Mouse (Mus musculus) ES-E14 (cell line): ENCODE measurements at regions not wholly inside any gene's neighbourhood (a gene's known extent, or its start where the extent isn't known, plus 50 kb on each side); places are given as distances from the start of the nearest gene placed in this dataset.

ENCODE experiments used
- DNase-seq: peaks from one replicate; pipeline ENCODE4 v3.0.0-alpha.2; 2013; ENCODE audit warnings: low read depth, low spot score
- H3K27ac ChIP-seq: 2 replicates; pipeline ENCODE4 v1.5.1; 2012; ENCODE audit warnings: low read depth, mild to moderate bottlenecking, low read length, moderate library complexity, mixed read lengths; ENCODE audit not compliant: poor library complexity, insufficient read depth, severe bottlenecking
- H3K36me3 ChIP-seq: 2 replicates; pipeline ENCODE4 v1.6.1; 2012; ENCODE audit warnings: mild to moderate bottlenecking, low read length, moderate library complexity, mixed read lengths; ENCODE audit not compliant: control insufficient read depth, poor library complexity, insufficient read depth, severe bottlenecking
- H3K4me1 ChIP-seq, 2 experiments: fragments of 150-350 bp in 1 of 2; sonication (generic) in 1 of 2; 2 replicates each; pipeline ENCODE4 v1.6.1; 2012; ENCODE audit warnings: low read length in 2 of 2, mild to moderate bottlenecking in 1 of 2, mixed read lengths in 1 of 2; ENCODE audit not compliant: control insufficient read depth in 2 of 2, insufficient read depth in 2 of 2, poor library complexity in 1 of 2
- H3K4me3 ChIP-seq, 2 experiments: fragments of 150-350 bp in 1 of 2; sonication (generic) in 1 of 2; 2 replicates each; pipeline ENCODE4 v1.5.1; 2012; ENCODE audit warnings: low read length in 2 of 2, low read depth in 1 of 2, mild to moderate bottlenecking in 1 of 2, mixed read lengths in 1 of 2; ENCODE audit not compliant: insufficient read depth in 1 of 2, poor library complexity in 1 of 2, severe bottlenecking in 1 of 2
- H3K9ac ChIP-seq: 2 replicates; pipeline ENCODE4 v1.6.1; 2012; ENCODE audit warnings: low read depth, mild to moderate bottlenecking, low read length, mixed read lengths; ENCODE audit not compliant: poor library complexity, insufficient read depth, severe bottlenecking
- H3K9me3 ChIP-seq: fragments of 150-350 bp; sonication (generic); 2 replicates; pipeline ENCODE4 v1.6.1; 2012; ENCODE audit warnings: low read depth, mild to moderate bottlenecking, low read length; ENCODE audit not compliant: control insufficient read depth, insufficient read depth
- CHD2 ChIP-seq: IDR thresholded peaks from 2 replicates; pipeline ENCODE4 v1.6.1; 2014; ENCODE audit warnings: mild to moderate bottlenecking, low read depth, low read length, inconsistent platforms
- HCFC1 ChIP-seq: IDR thresholded peaks from 2 replicates; pipeline ENCODE4 v1.6.1; 2012; ENCODE audit warnings: low read length, inconsistent platforms, borderline replicate concordance; ENCODE audit not compliant: insufficient read depth
- MAFK ChIP-seq: IDR thresholded peaks from 2 replicates; pipeline ENCODE4 v1.6.1; 2014; ENCODE audit warnings: mild to moderate bottlenecking, low read depth, low read length, inconsistent platforms; ENCODE audit not compliant: insufficient read depth
- ZC3H11A ChIP-seq: IDR thresholded peaks from 2 replicates; pipeline ENCODE4 v1.6.1; 2012; ENCODE audit warnings: low read depth, mild to moderate bottlenecking, inconsistent platforms, low read length, borderline replicate concordance
- ZNF384 ChIP-seq: IDR thresholded peaks from 2 replicates; pipeline ENCODE4 v1.6.1; 2012; ENCODE audit warnings: low read depth, low read length, inconsistent platforms
- in situ Hi-C, 2 experiments: fragments of 600-800 bp; cut with MboI; formaldehyde crosslinking; loops; one replicate each; pipeline ENCODE4 v1.15.1; 2025; ENCODE audit warnings: low sequenced_read_pairs in 2 of 2, inconsistent platforms in 1 of 2; ENCODE audit not compliant: unreplicated experiment in 2 of 2

- DNase-seq, result no peak
- Histone ChIP-seq H3K4me1 (peaks cover 0 to 2% of the 10 kb centered on the region in 2 experiments; a peak in 1 of 4 replicates), H3K9me3 (no peaks in the 10 kb centered on the region), H3K4me3 (no peak overlapping the region), H3K9ac (no peak overlapping the region), H3K36me3 (no peaks in the 10 kb centered on the region), H3K27ac (no peak overlapping the region)
- TF ChIP-seq CHD2 (no peak), ZNF384 (no peak), ZC3H11A (no peak), MAFK (no peak), HCFC1 (no peak)
- in situ Hi-C loops, result no loop called here
Measured at GRCm38 (mm10) chr1:120741091-120741740, 139.0 kb downstream of the En1 start.

- no peak overlapping the region for H3K9ac ChIP-seq
- H3K36me3 ChIP-seq, result no peaks in the 10 kb centered on the region
- no peaks in the 10 kb centered on the region for H3K9me3 ChIP-seq
- H3K4me3 ChIP-seq, result no peak overlapping the region
- TF ChIP-seq ZC3H11A (no peak), CHD2 (no peak), HCFC1 (no peak), MAFK (no peak), ZNF384 (no peak)
- DNase-seq, result no peak
- H3K27ac ChIP-seq, result no peak overlapping the region
- H3K4me1 ChIP-seq, result no peaks in the 10 kb centered on the region
- in situ Hi-C loops, result no loop called here
Measured at GRCm38 (mm10) chr1:120748963-120749362, 146.7 kb downstream of the En1 start.

DNA sequence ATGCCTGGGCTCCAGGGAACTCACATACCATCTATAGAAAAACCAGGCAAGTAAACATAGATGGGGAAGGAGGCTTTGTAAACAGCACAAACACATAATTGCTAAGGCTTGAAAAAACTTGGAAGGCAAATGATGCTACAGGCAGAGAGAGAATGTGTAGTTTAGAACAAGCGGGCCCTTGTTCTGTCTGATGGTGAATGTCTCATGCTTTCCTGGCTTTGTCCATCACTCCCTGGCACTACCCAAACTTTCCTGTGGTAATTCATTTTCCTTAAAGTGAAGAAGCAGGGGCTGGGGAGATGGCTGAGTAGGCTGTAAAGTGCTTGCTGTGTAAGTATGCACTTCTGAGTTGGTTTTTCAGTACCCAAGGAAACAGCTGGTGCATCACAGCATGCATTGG lies 151.2 kb downstream of the En1 start:
- H3K9me3 ChIP-seq, result no peaks in the 10 kb centered on the region
- DNase-seq, result no peak
- no peak overlapping the region for H3K27ac ChIP-seq
- no peak overlapping the region for H3K9ac ChIP-seq
- TF ChIP-seq ZNF384 (no peak), MAFK (no peak), ZC3H11A (no peak), CHD2 (no peak), HCFC1 (no peak)
- no peak overlapping the region for H3K4me3 ChIP-seq
- no peaks in the 10 kb centered on the region for H3K36me3 ChIP-seq
- H3K4me1 ChIP-seq, result peaks cover 0 to 4% of the 10 kb centered on the region in 2 experiments; a peak in 1 of 4 replicates
- in situ Hi-C loops, result no loop called here

- DNase-seq, result no peak
- H3K27ac ChIP-seq, result no peak overlapping the region
- no peaks in the 10 kb centered on the region for H3K36me3 ChIP-seq
- in situ Hi-C loops, result no loop called here
- no peak overlapping the region for H3K4me3 ChIP-seq
- H3K9ac ChIP-seq, result no peak overlapping the region
- TF ChIP-seq MAFK, result no peak
- TF ChIP-seq CHD2, result no peak
- no peak for TF ChIP-seq ZNF384
- no peak for TF ChIP-seq HCFC1
- no peak for TF ChIP-seq ZC3H11A
- peaks cover 0 to 7% of the 10 kb centered on the region in 2 experiments; a peak in 1 of 4 replicates for H3K4me1 ChIP-seq
- H3K9me3 ChIP-seq, result no peaks in the 10 kb centered on the region
Measured at GRCm38 (mm10) chr1:120754337-120754736, 152.1 kb downstream of the En1 start.
